Mouse (Mus musculus): ENCODE results near the gene Tfap4. TPM values are rescaled to one million over a fixed set of nuclear protein-coding genes. Genes with fewer than 3 reads are reported as not detected.

Gene Tfap4
- polyA plus RNA-seq, 1 experiment from 2014 or later = 16.1 TPM

DNA sequence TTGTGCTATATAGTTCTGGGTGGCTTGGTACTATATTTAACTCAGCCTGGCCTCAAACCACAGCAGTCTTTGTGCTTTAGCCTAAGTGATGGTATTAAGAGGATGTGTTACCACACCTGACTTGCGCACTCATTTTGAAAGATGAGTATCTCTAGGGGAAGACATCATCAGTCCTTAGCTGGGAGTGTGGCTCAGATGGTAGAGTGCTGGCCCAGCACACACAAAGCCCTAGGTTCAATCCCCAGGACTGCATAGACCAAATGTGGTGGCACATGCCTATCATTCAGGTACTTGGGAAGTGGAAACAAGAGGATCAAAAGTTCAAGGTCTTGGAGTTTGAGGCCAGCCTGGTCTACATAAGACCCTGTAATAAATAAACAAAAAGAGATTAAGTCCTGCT lies 56.2 kb downstream of the Tfap4 start:
- ATAC-seq (ENCODE audit: insufficient read depth, low FRiP score, low TSS enrichment) (no peak), DNase-seq (ENCODE audit: low spot score) (no peak)
- Histone ChIP-seq H3K4me1 (ENCODE audit: control insufficient read depth, insufficient read depth, low read length) (no peaks in the 10 kb centered on the region), H3K27me3 (ENCODE audit: control insufficient read depth, insufficient read depth, low read length) (no peaks in the 10 kb centered on the region), H3K36me3 (ENCODE audit: control insufficient read depth, insufficient read depth, low read length) (no peaks in the 10 kb centered on the region), H3K9me3 (ENCODE audit: control insufficient read depth, low read length) (no peaks in the 10 kb centered on the region), H3K4me3 (ENCODE audit: low read depth, low read length) (no peak overlapping the region), H3K4me2 (ENCODE audit: low read depth) (no peak overlapping the region), H3K9ac (ENCODE audit: low read length) (no peak overlapping the region), H3K27ac (ENCODE audit: low read depth, low read length) (no peak overlapping the region)
- 95% methylated on average over 1 of the region's 1 CpGs for WGBS

DNA sequence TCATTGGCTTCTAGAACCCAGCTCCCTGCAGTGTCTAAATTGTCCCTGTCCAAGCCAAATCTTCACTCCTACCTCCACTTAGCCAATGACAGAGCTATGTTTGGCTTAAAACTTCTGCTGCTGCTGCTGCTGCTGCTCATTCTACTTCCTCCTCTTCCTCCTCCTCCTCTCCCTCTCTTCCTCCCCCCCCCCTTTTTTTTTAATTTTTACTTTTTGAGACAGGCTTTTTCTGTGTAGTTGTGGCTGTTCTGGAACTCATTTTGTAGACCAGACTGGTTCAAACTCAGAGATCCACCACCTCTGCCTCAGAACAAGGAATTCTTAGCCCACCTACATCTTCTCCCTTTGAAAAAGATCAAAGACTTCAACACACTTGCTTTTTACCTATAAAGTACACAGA lies 57.1 kb downstream of the Tfap4 start:
- no peak for ATAC-seq (ENCODE audit: insufficient read depth, low FRiP score, low TSS enrichment)
- Histone ChIP-seq H3K4me3 (ENCODE audit: low read depth, low read length) (no peak overlapping the region), H3K27me3 (ENCODE audit: control insufficient read depth, insufficient read depth, low read length) (no peaks in the 10 kb centered on the region), H3K9ac (ENCODE audit: low read length) (no peak overlapping the region), H3K9me3 (ENCODE audit: control insufficient read depth, low read length) (no peaks in the 10 kb centered on the region), H3K36me3 (ENCODE audit: control insufficient read depth, insufficient read depth, low read length) (no peaks in the 10 kb centered on the region), H3K4me2 (ENCODE audit: low read depth) (no peak overlapping the region), H3K27ac (ENCODE audit: low read depth, low read length) (no peak overlapping the region), H3K4me1 (ENCODE audit: control insufficient read depth, insufficient read depth, low read length) (no peaks in the 10 kb centered on the region)
- DNase-seq (ENCODE audit: low spot score) = no peak

DNA sequence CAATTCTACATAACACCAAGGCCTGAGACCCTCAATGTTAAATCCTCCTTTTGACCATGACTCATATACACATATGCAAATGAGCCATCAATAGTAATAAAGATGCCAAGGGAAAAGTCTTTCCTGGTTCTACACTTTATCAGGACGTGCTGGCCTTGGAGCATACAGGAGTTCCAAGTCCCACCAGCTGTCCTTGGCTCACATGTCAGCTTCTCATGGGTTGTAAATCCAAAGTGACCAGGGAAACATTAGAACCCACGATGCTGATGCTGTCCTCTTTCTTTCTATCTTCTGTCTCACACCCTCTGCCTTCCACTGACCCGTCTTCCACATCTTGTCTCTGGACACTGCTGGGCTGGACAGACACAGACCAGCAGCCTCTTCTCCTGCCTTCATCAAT lies 58.0 kb downstream of the Tfap4 start:
- ATAC-seq (ENCODE audit: insufficient read depth, low FRiP score, low TSS enrichment) (no peak), DNase-seq (ENCODE audit: low spot score) (no peak)
- whole genome bisulfite sequencing = 94% methylated on average over 3 of the region's 3 CpGs

DNA sequence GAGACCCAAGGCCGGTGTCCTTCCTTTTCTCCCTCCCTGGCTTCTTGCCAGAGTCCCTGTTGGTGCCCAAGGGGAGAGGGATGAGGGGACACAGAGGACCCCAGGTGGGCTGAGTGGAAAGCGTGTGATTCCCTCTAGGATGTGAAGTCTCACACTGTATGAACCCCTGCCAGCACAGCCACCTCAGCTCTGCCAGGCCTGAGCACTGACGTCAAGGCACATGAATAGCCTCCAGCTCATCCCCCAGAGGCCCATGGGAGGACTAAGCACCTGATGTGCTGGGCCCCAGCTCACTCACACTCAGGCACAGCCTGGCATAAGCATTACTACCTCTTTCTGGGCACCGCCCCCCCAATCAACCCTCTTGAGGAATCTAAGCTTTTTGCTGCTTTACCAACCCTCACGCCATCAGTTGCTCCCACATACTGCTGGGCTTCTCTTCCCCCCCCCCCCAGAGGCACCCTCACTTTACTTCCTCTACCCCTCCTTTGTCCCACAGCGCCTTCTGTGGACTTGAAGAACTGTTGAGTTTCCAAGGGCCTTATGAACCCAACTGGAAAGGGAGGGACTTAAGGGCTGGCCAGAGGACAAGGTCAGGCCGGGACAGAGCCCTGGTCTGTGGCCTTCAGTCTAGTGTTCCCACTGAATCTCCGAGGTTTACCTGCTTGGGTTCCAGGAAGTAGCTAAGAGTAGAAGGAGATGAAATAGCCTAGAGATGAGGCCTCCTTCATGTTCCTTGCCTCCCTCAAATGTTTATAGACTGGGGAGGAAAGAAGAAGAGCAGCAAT lies 58.9 kb downstream of the Tfap4 start:
- Histone ChIP-seq H3K4me1 (ENCODE audit: control insufficient read depth, insufficient read depth, low read length) (no peaks in the 10 kb centered on the region), H3K9me3 (ENCODE audit: control insufficient read depth, low read length) (no peaks in the 10 kb centered on the region), H3K4me2 (ENCODE audit: low read depth) (no peak overlapping the region), H3K27ac (ENCODE audit: low read depth, low read length) (no peak overlapping the region), H3K4me3 (ENCODE audit: low read depth, low read length) (no peak overlapping the region), H3K36me3 (ENCODE audit: control insufficient read depth, insufficient read depth, low read length) (no peaks in the 10 kb centered on the region), H3K27me3 (ENCODE audit: control insufficient read depth, insufficient read depth, low read length) (no peaks in the 10 kb centered on the region), H3K9ac (ENCODE audit: low read length) (no peak overlapping the region)
- WGBS = 81% methylated on average over 8 of the region's 8 CpGs
- DNase-seq (ENCODE audit: low spot score) = no peak
- no peak for ATAC-seq (ENCODE audit: insufficient read depth, low FRiP score, low TSS enrichment)

More for the DNA sequence above, 58.0 kb downstream of the Tfap4 start:
- Histone ChIP-seq H3K9ac (ENCODE audit: low read length) (no peak overlapping the region), H3K4me1 (ENCODE audit: control insufficient read depth, insufficient read depth, low read length) (no peaks in the 10 kb centered on the region), H3K36me3 (ENCODE audit: control insufficient read depth, insufficient read depth, low read length) (no peaks in the 10 kb centered on the region), H3K27me3 (ENCODE audit: control insufficient read depth, insufficient read depth, low read length) (no peaks in the 10 kb centered on the region), H3K4me2 (ENCODE audit: low read depth) (no peak overlapping the region), H3K4me3 (ENCODE audit: low read depth, low read length) (no peak overlapping the region), H3K9me3 (ENCODE audit: control insufficient read depth, low read length) (no peaks in the 10 kb centered on the region), H3K27ac (ENCODE audit: low read depth, low read length) (no peak overlapping the region)

DNA sequence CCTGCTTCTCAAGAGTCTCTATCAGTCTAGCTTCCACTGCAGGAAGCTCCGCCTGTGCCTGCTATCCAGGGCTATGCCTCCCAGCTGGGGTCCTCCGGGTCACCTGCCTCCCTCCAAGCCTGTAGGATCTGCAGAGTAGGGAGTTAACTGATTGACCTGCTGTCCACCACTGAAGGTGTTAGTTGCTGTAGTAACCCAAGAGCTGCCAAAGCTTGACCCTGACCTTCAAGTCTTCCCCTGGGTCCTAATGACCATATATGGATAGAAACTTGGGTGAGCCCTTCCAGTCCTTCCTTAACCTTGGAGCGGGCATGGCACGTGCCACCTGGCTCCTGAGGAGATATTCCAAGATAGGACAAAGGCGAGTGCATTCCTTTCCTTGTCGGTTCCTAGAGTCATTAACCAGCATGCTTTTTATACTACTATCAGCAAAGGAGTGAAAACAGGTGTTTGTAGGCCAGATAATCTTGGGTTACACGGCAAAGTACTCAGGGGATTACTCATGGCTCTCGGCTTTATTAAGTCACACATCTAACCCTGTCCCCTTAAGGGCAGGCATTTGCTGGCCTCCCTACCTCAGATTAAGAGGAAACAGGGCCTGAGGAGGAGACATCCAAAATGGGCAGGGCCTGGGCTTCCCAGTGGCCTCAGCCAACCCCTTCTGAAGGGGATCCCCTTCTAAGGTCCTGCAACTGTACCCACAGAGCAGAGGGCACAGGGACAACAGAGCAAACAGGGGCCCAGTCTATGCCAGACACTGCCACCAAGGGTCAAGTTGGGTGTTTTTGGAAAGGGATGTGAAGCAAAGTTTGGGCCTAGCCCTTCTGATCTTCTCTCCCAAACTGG lies 61.7 kb downstream of the Tfap4 start:
- Histone ChIP-seq H3K4me1 (ENCODE audit: control insufficient read depth, insufficient read depth, low read length) (no peaks in the 10 kb centered on the region), H3K27me3 (ENCODE audit: control insufficient read depth, insufficient read depth, low read length) (no peaks in the 10 kb centered on the region), H3K36me3 (ENCODE audit: control insufficient read depth, insufficient read depth, low read length) (no peaks in the 10 kb centered on the region), H3K4me3 (ENCODE audit: low read depth, low read length) (no peak overlapping the region), H3K4me2 (ENCODE audit: low read depth) (no peak overlapping the region), H3K9ac (ENCODE audit: low read length) (no peak overlapping the region), H3K27ac (ENCODE audit: low read depth, low read length) (no peak overlapping the region), H3K9me3 (ENCODE audit: control insufficient read depth, low read length) (no peaks in the 10 kb centered on the region)
- ATAC-seq (ENCODE audit: insufficient read depth, low FRiP score, low TSS enrichment) = no peak
- DNase-seq (ENCODE audit: low spot score) = no peak
- 72% methylated on average over 8 of the region's 8 CpGs for WGBS

DNA sequence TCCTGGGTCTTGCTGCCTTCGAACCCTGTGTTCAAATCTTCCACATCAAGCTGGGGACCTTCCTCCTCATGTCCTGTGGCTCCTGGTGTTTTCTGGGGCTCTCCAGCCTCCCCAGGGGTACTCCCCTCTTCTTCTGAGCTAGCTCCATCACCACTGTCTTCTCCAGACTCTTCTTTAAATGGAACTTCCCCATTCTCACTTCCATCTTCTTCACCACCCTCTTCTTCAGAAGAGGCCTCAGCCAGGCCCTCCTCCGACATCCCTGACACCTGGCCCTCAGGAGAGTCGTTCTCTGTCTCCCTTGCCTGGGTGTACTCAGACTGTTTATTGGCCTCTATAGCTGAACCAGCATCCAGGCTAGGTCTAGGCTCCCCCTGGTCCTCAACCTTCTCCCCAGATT lies 63.2 kb downstream of the Tfap4 start:
- Histone ChIP-seq H3K4me2 (ENCODE audit: low read depth) (no peak overlapping the region), H3K27me3 (ENCODE audit: control insufficient read depth, insufficient read depth, low read length) (no peaks in the 10 kb centered on the region), H3K27ac (ENCODE audit: low read depth, low read length) (no peak overlapping the region), H3K4me3 (ENCODE audit: low read depth, low read length) (no peak overlapping the region), H3K9me3 (ENCODE audit: control insufficient read depth, low read length) (no peaks in the 10 kb centered on the region), H3K9ac (ENCODE audit: low read length) (no peak overlapping the region), H3K4me1 (ENCODE audit: control insufficient read depth, insufficient read depth, low read length) (no peaks in the 10 kb centered on the region), H3K36me3 (ENCODE audit: control insufficient read depth, insufficient read depth, low read length) (no peaks in the 10 kb centered on the region)
- WGBS = 75% methylated on average over 3 of the region's 3 CpGs
- no peak for DNase-seq (ENCODE audit: low spot score)
- no peak for ATAC-seq (ENCODE audit: insufficient read depth, low FRiP score, low TSS enrichment)

DNA sequence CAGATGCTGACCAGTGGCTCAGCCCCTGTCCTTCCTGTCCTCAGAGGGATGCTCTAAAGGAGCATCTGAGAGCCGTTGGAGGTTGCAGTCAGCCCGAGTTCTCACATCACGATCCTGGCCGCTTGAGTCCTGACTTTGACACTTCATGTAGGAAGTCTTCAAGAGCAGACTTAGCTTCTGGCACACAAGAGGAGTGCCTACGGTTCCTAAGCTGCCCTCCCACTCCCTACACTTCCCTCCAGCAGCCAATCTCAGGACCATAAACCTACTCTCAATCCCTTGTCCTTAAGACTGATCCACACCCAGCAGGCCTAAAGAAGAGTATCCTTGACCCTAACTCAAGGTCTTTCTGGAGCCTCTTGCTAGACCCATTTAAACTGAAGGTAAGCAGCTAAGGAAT lies 63.8 kb downstream of the Tfap4 start:
- ATAC-seq (ENCODE audit: insufficient read depth, low FRiP score, low TSS enrichment) (no peak), DNase-seq (ENCODE audit: low spot score) (no peak)
- Histone ChIP-seq H3K27me3 (ENCODE audit: control insufficient read depth, insufficient read depth, low read length) (no peaks in the 10 kb centered on the region), H3K9me3 (ENCODE audit: control insufficient read depth, low read length) (no peaks in the 10 kb centered on the region), H3K4me2 (ENCODE audit: low read depth) (no peak overlapping the region), H3K4me3 (ENCODE audit: low read depth, low read length) (no peak overlapping the region), H3K36me3 (ENCODE audit: control insufficient read depth, insufficient read depth, low read length) (no peaks in the 10 kb centered on the region), H3K9ac (ENCODE audit: low read length) (no peak overlapping the region), H3K27ac (ENCODE audit: low read depth, low read length) (no peak overlapping the region), H3K4me1 (ENCODE audit: control insufficient read depth, insufficient read depth, low read length) (no peaks in the 10 kb centered on the region)
- WGBS = 87% methylated on average over 5 of the region's 5 CpGs
